Mouse (Mus musculus): ENCODE data around the gene Zfp212. TPM values are rescaled to one million over a fixed set of nuclear protein-coding genes. Genes with fewer than 3 reads are reported as not detected.

Gene Zfp212
- 13.4 and 15.9 TPM in 2 replicates for polyA plus RNA-seq (2014; fragmentation: Nextera tagmentation; extraction: Ambion mirVana)

- H3K27me3 ChIP-seq (replicated peaks; ENCODE audit: control insufficient read depth, insufficient read depth, low read length): no peaks in the 10 kb centered on the region
- peak within 1 kb of the TSS; percentile 96 for H3K27ac ChIP-seq (ENCODE audit: low read depth)
- no peaks in the 10 kb centered on the region for H3K36me3 ChIP-seq (ENCODE audit: control insufficient read depth, insufficient read depth, low read length)
- no peaks in the 10 kb centered on the region for H3K9me3 ChIP-seq (ENCODE audit: control insufficient read depth, low read length)
- peak within 1 kb of the TSS; percentile 90 for H3K4me2 ChIP-seq (ENCODE audit: low read length)
- H3K4me1 ChIP-seq (replicated peaks; ENCODE audit: control insufficient read depth, insufficient read depth, low read length): peaks cover 15% of the 10 kb centered on the region
- peak within 1 kb of the TSS; percentile 99 for H3K4me3 ChIP-seq (ENCODE audit: low read depth, low read length)
- peak within 1 kb of the TSS; percentile 86 for H3K9ac ChIP-seq (ENCODE audit: low read length)
- ATAC-seq (replicated peaks; ENCODE audit: low FRiP score, low TSS enrichment, low read depth): peak; percentile 93
- under 1% methylated on average over 60 of the region's 67 CpGs for WGBS
- peak; percentile 97 for DNase-seq (ENCODE audit: low spot score)
Measured at GRCm38 (mm10) chr6:47920447-47921340, at the start of gene Zfp212. TSS of gene Zfp212 (plus strand) at chr6:47920476.

GRCm38 (mm10) chr6:47872266-47872665 lies 48.0 kb upstream of the Zfp212 start:
- Histone ChIP-seq H3K4me3 (ENCODE audit: low read depth, low read length) (no peak overlapping the region), H3K4me1 (replicated peaks; ENCODE audit: control insufficient read depth, insufficient read depth, low read length) (no peaks in the 10 kb centered on the region), H3K9ac (ENCODE audit: low read length) (no peak overlapping the region), H3K9me3 (ENCODE audit: control insufficient read depth, low read length) (no peaks in the 10 kb centered on the region), H3K27me3 (replicated peaks; ENCODE audit: control insufficient read depth, insufficient read depth, low read length) (no peaks in the 10 kb centered on the region), H3K27ac (ENCODE audit: low read depth) (no peak overlapping the region), H3K36me3 (ENCODE audit: control insufficient read depth, insufficient read depth, low read length) (peaks cover 4% of the 10 kb centered on the region; the same call in 1 of the 2 replicates), H3K4me2 (ENCODE audit: low read length) (no peak overlapping the region)
- 90% methylated on average over 5 of the region's 5 CpGs for whole genome bisulfite sequencing
- no peak for DNase-seq (ENCODE audit: low spot score)
- no peak for ATAC-seq (replicated peaks; ENCODE audit: low FRiP score, low TSS enrichment, low read depth)

- DNase-seq (ENCODE audit: low spot score) (no peak), ATAC-seq (replicated peaks; ENCODE audit: low FRiP score, low TSS enrichment, low read depth) (no peak)
- Histone ChIP-seq H3K4me3 (ENCODE audit: low read depth, low read length) (peak within 1 kb of the TSS; percentile 79), H3K9me3 (ENCODE audit: control insufficient read depth, low read length) (no peaks in the 10 kb centered on the region), H3K4me2 (ENCODE audit: low read length) (peak within 1 kb of the TSS; percentile 85), H3K9ac (ENCODE audit: low read length) (peak within 1 kb of the TSS; percentile 80), H3K36me3 (ENCODE audit: control insufficient read depth, insufficient read depth, low read length) (peaks cover 24% of the 10 kb centered on the region), H3K27ac (ENCODE audit: low read depth) (peak within 1 kb of the TSS; percentile 94), H3K27me3 (replicated peaks; ENCODE audit: control insufficient read depth, insufficient read depth, low read length) (no peaks in the 10 kb centered on the region), H3K4me1 (replicated peaks; ENCODE audit: control insufficient read depth, insufficient read depth, low read length) (peaks cover 12% of the 10 kb centered on the region)
- 7% methylated on average over 9 of the region's 9 CpGs for WGBS
Measured at GRCm38 (mm10) chr6:47877058-47877457, 43.2 kb upstream of the Zfp212 start, which contains the start of gene Zfp282. TSS of gene Zfp282 (plus strand) at chr6:47877204.

- Histone ChIP-seq H3K4me1 (replicated peaks; ENCODE audit: control insufficient read depth, insufficient read depth, low read length) (peaks cover 12% of the 10 kb centered on the region), H3K9ac (ENCODE audit: low read length) (peak overlapping the region; percentile 80), H3K27me3 (replicated peaks; ENCODE audit: control insufficient read depth, insufficient read depth, low read length) (no peaks in the 10 kb centered on the region), H3K36me3 (ENCODE audit: control insufficient read depth, insufficient read depth, low read length) (peaks cover 28% of the 10 kb centered on the region), H3K27ac (ENCODE audit: low read depth) (peak overlapping the region; percentile 94), H3K4me3 (ENCODE audit: low read depth, low read length) (peak overlapping the region; percentile 79), H3K9me3 (ENCODE audit: control insufficient read depth, low read length) (no peaks in the 10 kb centered on the region), H3K4me2 (ENCODE audit: low read length) (peak overlapping the region; percentile 85)
- DNase-seq (ENCODE audit: low spot score): peak; percentile 94
- ATAC-seq (replicated peaks; ENCODE audit: low FRiP score, low TSS enrichment, low read depth): peak; percentile 93
- under 1% methylated on average over 66 of the region's 71 CpGs for WGBS
Measured at GRCm38 (mm10) chr6:47877461-47878132, 42.7 kb upstream of the Zfp212 start.

GRCm38 (mm10) chr6:47878133-47878514 lies 42.2 kb upstream of the Zfp212 start:
- peaks cover 33% of the 10 kb centered on the region for H3K36me3 ChIP-seq (ENCODE audit: control insufficient read depth, insufficient read depth, low read length)
- ATAC-seq (replicated peaks; ENCODE audit: low FRiP score, low TSS enrichment, low read depth): no peak
- H3K27ac ChIP-seq (ENCODE audit: low read depth): peak overlapping the region; percentile 94
- DNase-seq (ENCODE audit: low spot score): peak; percentile 74
- H3K27me3 ChIP-seq (replicated peaks; ENCODE audit: control insufficient read depth, insufficient read depth, low read length): no peaks in the 10 kb centered on the region
- 2% methylated on average over 11 of the region's 11 CpGs for WGBS
- H3K9me3 ChIP-seq (ENCODE audit: control insufficient read depth, low read length): no peaks in the 10 kb centered on the region
- peak overlapping the region; percentile 80 for H3K9ac ChIP-seq (ENCODE audit: low read length)
- peaks cover 12% of the 10 kb centered on the region for H3K4me1 ChIP-seq (replicated peaks; ENCODE audit: control insufficient read depth, insufficient read depth, low read length)
- peak overlapping the region; percentile 79 for H3K4me3 ChIP-seq (ENCODE audit: low read depth, low read length)
- H3K4me2 ChIP-seq (ENCODE audit: low read length): peak overlapping the region; percentile 85

GRCm38 (mm10) chr6:47878593-47878992 lies 41.7 kb upstream of the Zfp212 start:
- DNase-seq (ENCODE audit: low spot score) (peak; percentile 54), ATAC-seq (replicated peaks; ENCODE audit: low FRiP score, low TSS enrichment, low read depth) (no peak)
- WGBS: 31% methylated on average over 3 of the region's 3 CpGs
- H3K4me1 ChIP-seq (replicated peaks; ENCODE audit: control insufficient read depth, insufficient read depth, low read length): peaks cover 12% of the 10 kb centered on the region
- H3K4me2 ChIP-seq (ENCODE audit: low read length): peak overlapping the region; percentile 85
- H3K4me3 ChIP-seq (ENCODE audit: low read depth, low read length): peak overlapping the region; percentile 79
- peaks cover 38% of the 10 kb centered on the region for H3K36me3 ChIP-seq (ENCODE audit: control insufficient read depth, insufficient read depth, low read length)
- H3K27me3 ChIP-seq (replicated peaks; ENCODE audit: control insufficient read depth, insufficient read depth, low read length): no peaks in the 10 kb centered on the region
- peak overlapping the region; percentile 80 for H3K9ac ChIP-seq (ENCODE audit: low read length)
- no peaks in the 10 kb centered on the region for H3K9me3 ChIP-seq (ENCODE audit: control insufficient read depth, low read length)
- H3K27ac ChIP-seq (ENCODE audit: low read depth): peak overlapping the region; percentile 94; the same call in 1 of the 2 replicates

GRCm38 (mm10) chr6:47879049-47879716 lies 41.1 kb upstream of the Zfp212 start:
- no peaks in the 10 kb centered on the region for H3K27me3 ChIP-seq (replicated peaks; ENCODE audit: control insufficient read depth, insufficient read depth, low read length)
- 69% methylated on average over 4 of the region's 4 CpGs for WGBS
- no peaks in the 10 kb centered on the region for H3K9me3 ChIP-seq (ENCODE audit: control insufficient read depth, low read length)
- peak overlapping the region; percentile 80 for H3K9ac ChIP-seq (ENCODE audit: low read length)
- H3K4me2 ChIP-seq (ENCODE audit: low read length): peak overlapping the region; percentile 85
- ATAC-seq (replicated peaks; ENCODE audit: low FRiP score, low TSS enrichment, low read depth): no peak
- peaks cover 44% of the 10 kb centered on the region for H3K36me3 ChIP-seq (ENCODE audit: control insufficient read depth, insufficient read depth, low read length)
- H3K4me3 ChIP-seq (ENCODE audit: low read depth, low read length): peak overlapping the region; percentile 79
- no peak overlapping the region for H3K27ac ChIP-seq (ENCODE audit: low read depth)
- peaks cover 12% of the 10 kb centered on the region for H3K4me1 ChIP-seq (replicated peaks; ENCODE audit: control insufficient read depth, insufficient read depth, low read length)
- DNase-seq (ENCODE audit: low spot score): no peak

GRCm38 (mm10) chr6:47880166-47880565 lies 40.1 kb upstream of the Zfp212 start:
- WGBS: 98% methylated on average over 10 of the region's 10 CpGs
- Histone ChIP-seq H3K4me2 (ENCODE audit: low read length) (no peak overlapping the region), H3K4me1 (replicated peaks; ENCODE audit: control insufficient read depth, insufficient read depth, low read length) (peaks cover 12% of the 10 kb centered on the region), H3K27me3 (replicated peaks; ENCODE audit: control insufficient read depth, insufficient read depth, low read length) (no peaks in the 10 kb centered on the region), H3K36me3 (ENCODE audit: control insufficient read depth, insufficient read depth, low read length) (peaks cover 54% of the 10 kb centered on the region), H3K27ac (ENCODE audit: low read depth) (no peak overlapping the region), H3K9ac (ENCODE audit: low read length) (no peak overlapping the region), H3K4me3 (ENCODE audit: low read depth, low read length) (no peak overlapping the region), H3K9me3 (ENCODE audit: control insufficient read depth, low read length) (no peaks in the 10 kb centered on the region)
- no peak for ATAC-seq (replicated peaks; ENCODE audit: low FRiP score, low TSS enrichment, low read depth)
- DNase-seq (ENCODE audit: low spot score): no peak
